Mouse (Mus musculus): ENCODE measurements around the gene Cracr2a.

DNA sequence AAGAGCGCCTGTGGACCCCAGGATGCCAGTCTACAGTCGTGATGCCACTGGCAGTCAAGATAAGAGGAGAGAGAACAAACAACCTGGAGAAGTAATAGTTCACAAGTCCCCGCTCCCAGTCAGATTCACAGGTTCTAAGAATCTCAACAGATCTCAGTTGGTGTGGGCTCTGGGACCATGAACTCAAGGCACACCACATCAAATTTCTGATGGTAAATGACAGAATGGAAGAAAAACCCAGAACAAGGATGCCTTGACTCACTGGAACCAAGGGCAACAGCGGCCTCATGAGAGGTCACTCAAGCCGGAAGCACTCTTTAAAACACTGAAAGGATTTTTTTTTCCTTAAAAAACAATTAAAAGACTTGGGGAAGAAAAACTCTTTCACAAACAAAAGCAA is 27.4 kb upstream of the Cracr2a start:
- TF ChIP-seq CTCF (IDR thresholded peaks at IDR 0.05; ENCODE audit: insufficient read depth, low read depth, low read length) (no peak), POLR2A (IDR thresholded peaks at IDR 0.05; ENCODE audit: insufficient read depth, low read depth, low read length) (no peak)

Measured in olfactory bulb, adult 2 months (tissue).